Mouse (Mus musculus): ENCODE measurements at regions not wholly inside any gene's neighbourhood (a gene's known extent, or its start where the extent isn't known, plus 50 kb on each side); places are given as distances from the start of the nearest gene placed in this dataset.

GRCm38 (mm10) chr6:97740107-97740850 is 66.6 kb upstream of the Mitf start:
- H3K27ac ChIP-seq (ENCODE audit: control insufficient read depth, low read depth, low read length), result no peak overlapping the region
- DNase-seq (ENCODE audit: low read depth, low spot score), result peak; percentile 43
- H3K9ac ChIP-seq (ENCODE audit: control insufficient read depth, low read depth, low read length, poor library complexity, severe bottlenecking), result no peak overlapping the region
- no peaks in the 10 kb centered on the region for H3K27me3 ChIP-seq (ENCODE audit: control insufficient read depth in 1 of 2, insufficient read depth in 2 of 2, low read length in 2 of 2)
- no peak overlapping the region for H3K4me3 ChIP-seq (ENCODE audit: control insufficient read depth in 1 of 2, insufficient read depth in 1 of 2, low read depth in 2 of 2, low read length in 2 of 2)
- no peaks in the 10 kb centered on the region for H3K79me2 ChIP-seq (ENCODE audit: control insufficient read depth, insufficient read depth, low read length, poor library complexity)
- H3K36me3 ChIP-seq (ENCODE audit: control insufficient read depth in 1 of 2, insufficient read depth in 2 of 2, low read length in 2 of 2), result no peaks in the 10 kb centered on the region
- H3K4me1 ChIP-seq (ENCODE audit: control insufficient read depth in 1 of 2, insufficient read depth in 2 of 2, low read length in 2 of 2), result no peaks in the 10 kb centered on the region
- no peaks in the 10 kb centered on the region for H3K9me3 ChIP-seq (replicated peaks; ENCODE audit: insufficient read depth, low read length)
- TF ChIP-seq ZNF384 (IDR thresholded peaks at IDR 0.05; ENCODE audit: low read depth, low read length), result peak; percentile 53; the same call in 1 of the 2 replicates
- TF ChIP-seq CTCF (IDR thresholded peaks at IDR 0.05 in 2 of 3, conservative IDR thresholded peaks at IDR 0.05 in 1 of 3; ENCODE audit: control insufficient read depth in 1 of 3, insufficient read depth in 1 of 3, low read depth in 2 of 3, low read length in 3 of 3, poor library complexity in 1 of 3, severe bottlenecking in 1 of 3), result peak; percentile 51 to 73 (median 57)
- peak; percentile 18; the same call in 1 of the 2 replicates for TF ChIP-seq CHD2 (IDR thresholded peaks at IDR 0.05; ENCODE audit: low read length)
- TF ChIP-seq HCFC1 (IDR thresholded peaks at IDR 0.05; ENCODE audit: low read depth, low read length), result no peak
- TF ChIP-seq POLR2AphosphoS5 (IDR thresholded peaks at IDR 0.05; ENCODE audit: borderline replicate concordance, low read depth, low read length), result no peak
- TF ChIP-seq SMC3 (IDR thresholded peaks at IDR 0.05; ENCODE audit: low read depth, low read length), result peak; percentile 62
- peak; percentile 45 for TF ChIP-seq ZC3H11A (IDR thresholded peaks at IDR 0.05; ENCODE audit: low read depth, low read length)
- TF ChIP-seq RAD21 (IDR thresholded peaks at IDR 0.05; ENCODE audit: low read depth, low read length), result peak; percentile 71

- Histone ChIP-seq H3K4me3 (ENCODE audit: control insufficient read depth in 1 of 2, insufficient read depth in 1 of 2, low read depth in 2 of 2, low read length in 2 of 2) (no peak overlapping the region), H3K27ac (ENCODE audit: control insufficient read depth, low read depth, low read length) (no peak overlapping the region), H3K79me2 (ENCODE audit: control insufficient read depth, insufficient read depth, low read length, poor library complexity) (no peaks in the 10 kb centered on the region), H3K9me3 (replicated peaks; ENCODE audit: insufficient read depth, low read length) (no peaks in the 10 kb centered on the region), H3K4me1 (ENCODE audit: control insufficient read depth in 1 of 2, insufficient read depth in 2 of 2, low read length in 2 of 2) (no peaks in the 10 kb centered on the region), H3K36me3 (ENCODE audit: control insufficient read depth in 1 of 2, insufficient read depth in 2 of 2, low read length in 2 of 2) (no peaks in the 10 kb centered on the region), H3K9ac (ENCODE audit: control insufficient read depth, low read depth, low read length, poor library complexity, severe bottlenecking) (no peak overlapping the region), H3K27me3 (ENCODE audit: control insufficient read depth in 1 of 2, insufficient read depth in 2 of 2, low read length in 2 of 2) (no peaks in the 10 kb centered on the region)
- TF ChIP-seq ZMIZ1 (IDR thresholded peaks at IDR 0.05; ENCODE audit: low read depth, low read length) (no peak), GATA1 (IDR thresholded peaks at IDR 0.05; ENCODE audit: low read depth, low read length) (no peak), TCF12 (IDR thresholded peaks at IDR 0.05; ENCODE audit: low read depth, low read length) (no peak), RCOR1 (IDR thresholded peaks at IDR 0.05; ENCODE audit: low read depth, low read length) (no peak), POLR2AphosphoS2 (IDR thresholded peaks at IDR 0.05; ENCODE audit: low read length) (no peak), MAFK (IDR thresholded peaks at IDR 0.05; ENCODE audit: borderline replicate concordance, low read depth, low read length) (no peak), E2F4 (IDR thresholded peaks at IDR 0.05; ENCODE audit: borderline replicate concordance, low read depth, low read length) (no peak), CHD1 (IDR thresholded peaks at IDR 0.05; ENCODE audit: low read depth, low read length) (no peak), USF2 (IDR thresholded peaks at IDR 0.05; ENCODE audit: borderline replicate concordance in 1 of 2, insufficient read depth in 1 of 2, low read depth in 1 of 2, low read length in 2 of 2) (no peak), SMC3 (IDR thresholded peaks at IDR 0.05; ENCODE audit: low read depth, low read length) (no peak), MAX (IDR thresholded peaks at IDR 0.05; ENCODE audit: low read length) (no peak), POLR2AphosphoS5 (IDR thresholded peaks at IDR 0.05; ENCODE audit: borderline replicate concordance, low read depth, low read length) (no peak), HCFC1 (IDR thresholded peaks at IDR 0.05; ENCODE audit: low read depth, low read length) (no peak), EP300 (IDR thresholded peaks at IDR 0.05; ENCODE audit: low read depth in 1 of 2, low read length in 2 of 2) (no peak)
- no peak for DNase-seq (ENCODE audit: low read depth, low spot score)
Measured at GRCm38 (mm10) chr6:97738846-97739245, 68.0 kb upstream of the Mitf start.

All from MEL (cell line).